Mouse (Mus musculus): ENCODE measurements around the gene S100a11. TPM values are rescaled to one million over a fixed set of nuclear protein-coding genes. Genes with fewer than 3 reads are reported as not detected.

The S100a11 gene
- total and polyA plus RNA-seq, 3 experiments: 47.2 to 468 (median 75.2) TPM

GRCm38 (mm10) chr3:93567721-93568120 is 47.4 kb downstream of the S100a11 start:
- Histone ChIP-seq H3K27ac (ENCODE audit: insufficient read depth, low read depth) (no peak overlapping the region), H3K36me3 (replicated peaks in 1 of 2; ENCODE audit: control insufficient read depth in 1 of 2, insufficient read depth in 1 of 2, low read length in 1 of 2) (peaks cover 22 to 33% of the 10 kb centered on the region in 2 experiments), H3K27me3 (replicated peaks) (no peaks in the 10 kb centered on the region), H3K4me3 (replicated peaks in 1 of 3; ENCODE audit: low read depth in 2 of 3, low read length in 2 of 3, poor library complexity in 1 of 3) (no peak overlapping the region), H3K9me3 (replicated peaks; ENCODE audit: low read length) (no peaks in the 10 kb centered on the region), H3K79me2 (replicated peaks; ENCODE audit: control insufficient read depth, extremely low read depth, insufficient read depth, poor library complexity, severe bottlenecking) (no peaks in the 10 kb centered on the region), H3K9ac (ENCODE audit: insufficient read depth, low read depth) (no peak overlapping the region), H3K4me1 (ENCODE audit: control insufficient read depth in 1 of 2, insufficient read depth in 2 of 2) (peaks cover 16 to 23% of the 10 kb centered on the region in 2 experiments), H3K4me2 (ENCODE audit: insufficient read depth, low read depth, poor library complexity, severe bottlenecking) (no peak overlapping the region)
- dilution Hi-C loops (cut with MboI; ENCODE audit: extremely low pct_ligation_motif_present, extremely low pct_unique_long_range_greater_than_20kb, low sequenced_read_pairs) (no loop called here), in situ Hi-C loops (cut with MboI; ENCODE audit: low pct_ligation_motif_present, low pct_unique_long_range_greater_than_20kb, low sequenced_read_pairs) (no loop called here)
- TF ChIP-seq MAZ (IDR thresholded peaks at IDR 0.05; ENCODE audit: low read depth, low read length) (no peak), PAX5 (IDR thresholded peaks at IDR 0.05; ENCODE audit: low read length) (no peak), ETS1 (conservative IDR thresholded peaks at IDR 0.05; ENCODE audit: low read depth, low read length) (no peak), JUN (IDR thresholded peaks at IDR 0.05; ENCODE audit: insufficient read depth, low read depth, low read length) (no peak), ELF1 (IDR thresholded peaks at IDR 0.05; ENCODE audit: low read depth, low read length) (no peak), HCFC1 (IDR thresholded peaks at IDR 0.05; ENCODE audit: low read depth, low read length) (no peak), JUND (conservative IDR thresholded peaks at IDR 0.05; ENCODE audit: low read depth, low read length) (no peak), MEF2A (IDR thresholded peaks at IDR 0.05; ENCODE audit: borderline replicate concordance, low read depth, low read length) (no peak), SMC3 (IDR thresholded peaks at IDR 0.05; ENCODE audit: low read depth, low read length) (no peak), UBTF (IDR thresholded peaks at IDR 0.05; ENCODE audit: low read depth, low read length) (no peak), ZKSCAN1 (IDR thresholded peaks at IDR 0.05; ENCODE audit: borderline replicate concordance, low read depth, low read length) (no peak), POLR2A (IDR thresholded peaks at IDR 0.05; ENCODE audit: low read depth, low read length) (no peak), NELFE (IDR thresholded peaks at IDR 0.05; ENCODE audit: low read depth, low read length) (no peak), CTCF (conservative IDR thresholded peaks at IDR 0.05 in 1 of 2, IDR thresholded peaks at IDR 0.05 in 1 of 2; ENCODE audit: low read depth in 2 of 2, low read length in 2 of 2) (no peak), SIN3A (IDR thresholded peaks at IDR 0.05; ENCODE audit: low read length) (no peak), ZNF384 (IDR thresholded peaks at IDR 0.05; ENCODE audit: low read depth, low read length) (no peak), USF1 (IDR thresholded peaks at IDR 0.05; ENCODE audit: low read depth, low read length) (no peak), TCF12 (IDR thresholded peaks at IDR 0.05; ENCODE audit: low read depth, low read length) (no peak), BHLHE40 (IDR thresholded peaks at IDR 0.05; ENCODE audit: low read depth, low read length) (no peak)
- no peak for DNase-seq (ENCODE audit: extremely low read depth)

- dilution Hi-C loops (cut with MboI; ENCODE audit: extremely low pct_ligation_motif_present, extremely low pct_unique_long_range_greater_than_20kb, low sequenced_read_pairs) (no loop called here), in situ Hi-C loops (cut with MboI; ENCODE audit: low pct_ligation_motif_present, low pct_unique_long_range_greater_than_20kb, low sequenced_read_pairs) (no loop called here)
- H3K4me1 ChIP-seq (ENCODE audit: control insufficient read depth in 1 of 2, insufficient read depth in 2 of 2): peaks cover 16 to 19% of the 10 kb centered on the region in 2 experiments
- no peaks in the 10 kb centered on the region for H3K27me3 ChIP-seq (replicated peaks)
- no peak for TF ChIP-seq USF2 (conservative IDR thresholded peaks at IDR 0.05; ENCODE audit: low read depth, low read length)
- no peak for TF ChIP-seq JUN (IDR thresholded peaks at IDR 0.05; ENCODE audit: insufficient read depth, low read depth, low read length)
- no peak for TF ChIP-seq EP300 (IDR thresholded peaks at IDR 0.05; ENCODE audit: low read length)
- TF ChIP-seq MYC (IDR thresholded peaks at IDR 0.05; ENCODE audit: low read depth, low read length): no peak
- TF ChIP-seq UBTF (IDR thresholded peaks at IDR 0.05; ENCODE audit: low read depth, low read length): no peak
- no peak for TF ChIP-seq MAFK (IDR thresholded peaks at IDR 0.05; ENCODE audit: insufficient replicate concordance, low read length)
- TF ChIP-seq ETS1 (conservative IDR thresholded peaks at IDR 0.05; ENCODE audit: low read depth, low read length): no peak
- TF ChIP-seq TBP (conservative IDR thresholded peaks at IDR 0.05; ENCODE audit: low read depth, low read length): no peak
- no peak for TF ChIP-seq USF1 (IDR thresholded peaks at IDR 0.05; ENCODE audit: low read depth, low read length)
- no peak for TF ChIP-seq POLR2A (IDR thresholded peaks at IDR 0.05; ENCODE audit: low read depth, low read length)
- TF ChIP-seq BHLHE40 (IDR thresholded peaks at IDR 0.05; ENCODE audit: low read depth, low read length): no peak
- H3K4me3 ChIP-seq (replicated peaks in 1 of 3; ENCODE audit: low read depth in 2 of 3, low read length in 2 of 3, poor library complexity in 1 of 3): no peak overlapping the region
- no peak overlapping the region for H3K9ac ChIP-seq (ENCODE audit: insufficient read depth, low read depth)
- peaks cover 14 to 25% of the 10 kb centered on the region in 2 experiments for H3K36me3 ChIP-seq (replicated peaks in 1 of 2; ENCODE audit: control insufficient read depth in 1 of 2, insufficient read depth in 1 of 2, low read length in 1 of 2)
- no peaks in the 10 kb centered on the region for H3K79me2 ChIP-seq (replicated peaks; ENCODE audit: control insufficient read depth, extremely low read depth, insufficient read depth, poor library complexity, severe bottlenecking)
- no peak overlapping the region for H3K4me2 ChIP-seq (ENCODE audit: insufficient read depth, low read depth, poor library complexity, severe bottlenecking)
- H3K9me3 ChIP-seq (replicated peaks; ENCODE audit: low read length): no peaks in the 10 kb centered on the region
- no peak for DNase-seq (ENCODE audit: extremely low read depth)
- H3K27ac ChIP-seq (ENCODE audit: insufficient read depth, low read depth): no peak overlapping the region
These were observed 48.2 kb downstream of the S100a11 start for GRCm38 (mm10) chr3:93568428-93569040.

Measured in CH12.LX (cell line).